Mouse (Mus musculus) heart, adult 18-20 months (tissue): ENCODE measurements around the gene Lrfn4. TPM values are rescaled to one million over a fixed set of nuclear protein-coding genes. Genes with fewer than 3 reads are reported as not detected.

ENCODE experiments used
- DNase-seq, 2 experiments: peaks; one replicate each; pipeline ENCODE4 v3.0.0; 2021 to 2022; ENCODE audit warnings: mixed read lengths in 1 of 2
- microRNA-seq, 2 experiments: library from miRNA; unstranded; fragments of <30 nt; microRNA quantifications; one replicate each; pipeline ENCODE4 v1.2.0; 2022
- total RNA-seq, 2 experiments: library from RNA; stranded (reverse); gene quantifications; 2 replicates each; pipeline ENCODE4 v1.2.3; 2021

Lrfn4 gene
- total RNA-seq, 2 experiments from 2014 or later = 5.4 to 8.5 TPM

GRCm38 (mm10) chr19:4569356-4570236, 45.9 kb downstream of the Lrfn4 start:
- no peak for DNase-seq

DNA sequence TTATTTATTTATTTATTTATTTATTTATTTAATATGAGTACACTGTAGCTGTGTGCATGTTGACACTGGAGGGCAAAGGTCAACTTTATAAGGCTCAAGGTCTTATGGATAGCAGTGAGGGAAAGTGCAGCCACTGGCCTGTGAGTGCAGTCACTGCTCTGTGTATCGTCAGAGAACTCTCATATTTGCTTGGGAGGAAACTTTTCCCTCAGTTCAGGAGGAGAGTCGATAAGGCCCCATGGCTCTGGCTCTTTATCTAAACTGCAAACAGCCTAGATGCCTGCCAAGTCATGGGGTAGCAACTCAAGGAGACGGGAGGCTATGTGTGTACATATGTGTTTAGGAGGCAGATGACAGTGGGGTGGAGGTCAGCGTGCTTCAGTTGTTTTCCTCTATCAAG, 46.6 kb downstream of the Lrfn4 start:
- peak in 1 of 2 experiments; percentile 20 for DNase-seq

DNA sequence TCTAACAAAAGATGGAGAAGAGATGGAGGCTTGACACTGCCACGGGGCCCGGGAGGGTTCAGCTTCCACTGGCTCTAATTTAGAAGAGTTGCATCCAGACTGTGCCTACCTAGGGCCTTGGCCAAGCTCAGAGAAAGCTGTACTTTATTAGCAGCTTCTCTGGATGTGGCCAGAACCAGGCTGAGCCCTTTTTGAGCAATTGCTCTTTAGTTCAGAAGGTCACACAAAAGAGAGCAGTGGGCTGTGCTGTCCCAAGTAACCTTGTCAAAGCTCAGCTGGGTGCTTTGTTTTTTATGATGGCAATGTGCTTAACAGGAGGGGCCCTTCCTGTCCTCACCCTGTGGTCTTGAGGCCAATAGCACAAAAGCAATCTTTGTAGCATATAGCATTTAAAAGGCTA, 47.8 kb downstream of the Lrfn4 start:
- no peak for DNase-seq

GRCm38 (mm10) chr19:4566880-4567279, 48.6 kb downstream of the Lrfn4 start:
- no peak for DNase-seq

GRCm38 (mm10) chr19:4565678-4566077, 49.8 kb downstream of the Lrfn4 start:
- no peak for DNase-seq

Small RNAs within 50 kb of the gene (microRNA-seq; reads per million reads assigned to microRNA genes)
- 1.1 to 1.6 reads per million in 2 experiments for gene Mir6986

Other genes with a start within 250 kb of the Lrfn4 start
- 10 to 100 TPM; 34.9 to 44.1 TPM for gene Kdm2a, start 217.4 kb downstream of the Lrfn4 start, total RNA-seq
- 1 to 10 TPM; 5.4 to 5.8 TPM for gene Rhod, start 176.2 kb downstream of the Lrfn4 start, total RNA-seq
- gene Syt12, start 138.2 kb downstream of the Lrfn4 start, total RNA-seq = 1 to 10 TPM; 4.2 to 7.2 TPM
- gene 2010003K11Rik, start 117.1 kb downstream of the Lrfn4 start, total RNA-seq = 1 to 10 TPM in 1 of 2 experiments, not detected in 1; 1.2 TPM
- gene Pcx, start 105.2 kb downstream of the Lrfn4 start, total RNA-seq = 10 to 100 TPM; 44.9 to 96.4 TPM
- 10 to 100 TPM in 1 of 2 experiments, 1 to 10 TPM in 1; 9.1 to 10.3 TPM for gene Rce1, start 10.0 kb upstream of the Lrfn4 start, total RNA-seq
- not detected for gene Gm960, start 83.0 kb upstream of the Lrfn4 start, total RNA-seq
- gene Sptbn2, start 95.5 kb upstream of the Lrfn4 start, total RNA-seq = under 1 TPM; 0.22 to 0.98 TPM
- gene Rbm4b, start 140.8 kb upstream of the Lrfn4 start, total RNA-seq = 1 to 10 TPM; 7.8 to 8.6 TPM
- 10 to 100 TPM; 38.8 to 43.3 TPM for gene Rbm4, start 178.2 kb upstream of the Lrfn4 start, total RNA-seq
- 10 to 100 TPM; 15.4 to 19.4 TPM for gene Gm21992, start 195.9 kb upstream of the Lrfn4 start, total RNA-seq
- gene Rbm14, start 196.0 kb upstream of the Lrfn4 start, total RNA-seq = 10 to 100 TPM; 16.6 to 17.9 TPM
- 10 to 100 TPM; 30.0 to 30.6 TPM for gene Ccs, start 223.7 kb upstream of the Lrfn4 start, total RNA-seq
- gene Ccdc87, start 223.7 kb upstream of the Lrfn4 start, total RNA-seq = under 1 TPM in 1 of 2 experiments, not detected in 1; 0.10 TPM
- gene Ctsf, start 239.5 kb upstream of the Lrfn4 start, total RNA-seq = 10 to 100 TPM; 73.4 to 76.3 TPM